Mouse (Mus musculus) thymus, postnatal 0 days (tissue): ENCODE results near the gene Lrrc40. TPM values are rescaled to one million over a fixed set of nuclear protein-coding genes. Genes with fewer than 3 reads are reported as not detected.

ENCODE experiments used
- DNase-seq: peaks from one replicate; pipeline ENCODE4 v3.0.0-alpha.2; 2015; ENCODE audit warnings: low spot score
- polyA plus RNA-seq: library from polyadenylated mRNA; unstranded; fragments of >200 nt; fragmentation: Nextera tagmentation; extraction: Ambion mirVana; gene quantifications from 2 replicates; pipeline ENCODE4 v1.2.1, GENCODE M21; 2015

Gene Lrrc40
- polyA plus RNA-seq = 43.1 and 46.3 TPM in 2 replicates

DNA sequence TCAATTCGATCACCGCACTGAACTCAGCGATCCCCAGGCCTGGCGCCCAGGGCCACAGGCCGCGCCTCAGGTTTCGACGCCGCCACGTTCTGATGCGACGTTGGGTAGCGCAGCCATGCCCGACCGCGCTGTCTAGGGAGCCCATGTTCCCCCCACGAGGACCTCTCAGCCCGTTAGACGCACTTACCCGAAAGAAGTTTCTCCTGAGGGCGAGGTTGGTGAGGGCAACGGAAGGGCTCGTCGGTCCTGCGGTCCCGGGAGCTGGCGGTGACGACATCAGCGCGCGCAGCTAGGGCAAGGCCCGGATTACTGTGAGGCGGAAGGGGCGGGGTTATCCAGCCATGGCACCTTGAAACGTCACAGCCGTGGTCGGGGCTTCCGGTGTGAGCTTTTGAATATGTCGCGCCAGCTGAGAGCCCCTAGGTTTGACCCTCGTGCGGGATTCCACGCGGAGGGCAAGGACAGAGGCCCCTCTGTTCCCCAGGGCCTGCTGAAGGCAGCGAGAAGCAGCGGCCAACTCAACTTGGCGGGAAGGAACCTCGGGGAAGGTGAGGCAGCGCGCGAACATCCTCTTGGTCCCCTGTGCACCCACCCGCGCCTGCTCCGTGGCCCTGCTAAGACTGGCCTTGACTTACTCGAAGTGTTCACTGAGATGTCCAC is at the start of gene Lrrc40, which contains the start of gene Srsf11:
Gene Lrrc40, plus strand, starts transcription at position 334 of the 660 bp plus-strand sequence.
Gene Srsf11, minus strand, starts transcription at position 311 of the 660 bp plus-strand sequence.
- peak; percentile 96 for DNase-seq

GRCm38 (mm10) chr3:157993322-157993721 is 43.1 kb upstream of the Lrrc40 start:
- DNase-seq = no peak

GRCm38 (mm10) chr3:157995726-157996125 is 40.7 kb upstream of the Lrrc40 start:
- DNase-seq = no peak

DNA sequence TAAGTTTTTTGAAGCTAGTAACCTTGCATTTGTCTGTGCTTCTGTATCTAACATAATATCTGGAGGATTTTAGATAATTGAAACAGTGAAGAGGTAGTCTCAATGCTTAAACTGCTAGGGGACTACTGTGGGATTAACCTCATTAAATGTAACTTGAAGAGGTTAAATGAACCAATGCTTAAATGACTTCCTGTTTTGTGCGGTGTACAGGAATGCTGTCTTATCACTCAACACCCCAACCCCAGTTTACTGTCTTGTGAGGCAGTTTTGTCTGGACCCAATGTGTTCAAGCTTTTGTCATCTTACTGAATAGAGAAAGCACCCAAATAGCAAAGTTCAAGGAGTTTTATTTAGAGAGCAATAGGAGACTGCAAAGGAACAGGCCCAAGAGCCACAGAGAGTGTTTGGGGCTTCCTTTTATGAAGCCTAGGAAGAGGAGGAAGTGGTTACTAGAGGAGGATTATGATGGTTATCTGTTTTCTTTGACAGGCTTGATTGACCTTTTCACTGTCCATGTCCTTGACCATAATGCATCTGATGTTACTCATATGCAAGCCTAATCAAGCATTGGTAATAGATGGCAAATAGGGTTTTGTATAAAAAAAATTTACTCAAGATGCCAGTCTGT is 37.6 kb upstream of the Lrrc40 start:
- DNase-seq = no peak

DNA sequence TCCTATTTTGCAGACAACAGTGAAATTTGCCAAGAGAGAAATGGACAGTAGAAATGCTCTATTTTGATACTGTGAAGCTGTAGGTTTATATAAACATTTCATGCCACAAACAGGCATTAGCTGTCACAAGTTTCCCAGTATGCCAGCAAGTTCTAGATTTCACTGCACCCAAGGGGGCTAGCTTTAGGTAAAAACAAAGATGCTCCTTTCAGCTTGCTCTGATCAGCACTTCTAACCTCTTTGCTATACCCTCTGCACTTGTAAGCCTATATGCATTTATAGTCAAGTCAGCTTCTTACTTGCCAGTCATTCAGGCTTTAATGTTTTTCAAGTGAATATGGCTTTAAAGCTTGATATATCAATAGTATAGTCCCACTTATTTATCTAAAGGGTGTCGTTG is 27.8 kb upstream of the Lrrc40 start:
- DNase-seq = no peak

GRCm38 (mm10) chr3:158009762-158010320 is 26.6 kb upstream of the Lrrc40 start:
- no peak for DNase-seq

- peak; percentile 89 for DNase-seq
Observed at GRCm38 (mm10) chr3:158031371-158031925, 5.0 kb upstream of the Lrrc40 start.

GRCm38 (mm10) chr3:158032106-158032505 is 4.4 kb upstream of the Lrrc40 start:
- peak; percentile 5 for DNase-seq

- DNase-seq = no peak
Observed at GRCm38 (mm10) chr3:158035866-158036265, 596 bp upstream of the Lrrc40 start.

DNA sequence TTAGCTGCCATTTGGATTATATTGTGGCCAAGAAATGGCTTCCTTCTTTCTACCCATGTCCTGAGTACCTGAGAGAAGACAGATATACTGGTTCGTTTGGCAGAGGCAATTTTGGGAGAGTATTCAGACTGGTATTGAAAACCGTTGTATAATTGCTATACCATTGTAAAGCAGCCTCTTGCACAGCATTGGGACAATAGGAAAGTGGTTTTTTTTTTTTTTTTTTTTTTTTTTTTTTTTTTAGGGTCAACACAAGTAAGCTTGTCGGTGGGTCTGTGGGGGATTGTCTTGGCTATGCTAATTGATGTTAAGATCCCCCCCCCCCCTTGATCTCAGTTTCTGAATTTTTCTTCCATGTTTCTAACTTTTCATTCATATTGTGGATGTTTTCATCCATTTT is 1.6 kb downstream of the Lrrc40 start:
- no peak for DNase-seq

DNA sequence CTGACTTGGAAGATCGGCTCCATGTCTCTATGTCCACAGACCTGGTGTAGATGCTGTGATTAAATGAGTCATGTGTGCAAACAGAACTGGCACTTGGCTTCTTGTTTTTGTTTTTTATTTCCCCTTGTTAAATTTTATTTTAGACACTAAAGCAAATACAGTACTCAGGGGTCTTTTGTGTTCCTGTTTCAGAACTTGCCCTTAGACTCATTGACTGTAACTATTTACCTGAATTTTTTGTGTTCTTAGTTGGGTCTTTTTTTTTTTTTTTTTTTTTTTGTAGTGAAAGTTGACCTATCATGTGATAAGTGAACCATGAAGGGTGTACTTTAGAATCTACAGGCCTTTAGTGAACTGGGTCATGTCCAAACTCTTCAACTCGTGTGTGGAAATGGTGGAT is 4.3 kb downstream of the Lrrc40 start:
- no peak for DNase-seq

DNA sequence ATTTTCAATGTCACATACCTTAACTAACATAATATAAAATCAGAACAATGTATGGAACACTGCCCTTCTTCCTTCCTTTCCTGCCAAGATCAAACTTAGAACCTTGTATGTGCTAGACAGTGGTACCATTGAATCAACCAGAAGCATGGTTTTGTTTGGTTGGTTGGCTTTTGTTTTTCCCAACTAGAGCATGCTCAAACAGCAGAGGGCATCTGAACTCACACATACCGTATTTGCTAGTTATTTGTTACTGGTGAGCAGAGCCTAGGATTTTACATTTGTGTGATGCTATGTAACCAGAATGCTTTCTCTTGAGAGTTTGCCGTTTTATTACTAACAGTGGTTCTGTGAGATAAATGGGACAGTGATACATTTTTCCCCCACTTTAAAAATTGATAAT is 13.0 kb downstream of the Lrrc40 start:
- DNase-seq = no peak

GRCm38 (mm10) chr3:158060621-158061291 is 24.3 kb downstream of the Lrrc40 start:
- DNase-seq = no peak

DNA sequence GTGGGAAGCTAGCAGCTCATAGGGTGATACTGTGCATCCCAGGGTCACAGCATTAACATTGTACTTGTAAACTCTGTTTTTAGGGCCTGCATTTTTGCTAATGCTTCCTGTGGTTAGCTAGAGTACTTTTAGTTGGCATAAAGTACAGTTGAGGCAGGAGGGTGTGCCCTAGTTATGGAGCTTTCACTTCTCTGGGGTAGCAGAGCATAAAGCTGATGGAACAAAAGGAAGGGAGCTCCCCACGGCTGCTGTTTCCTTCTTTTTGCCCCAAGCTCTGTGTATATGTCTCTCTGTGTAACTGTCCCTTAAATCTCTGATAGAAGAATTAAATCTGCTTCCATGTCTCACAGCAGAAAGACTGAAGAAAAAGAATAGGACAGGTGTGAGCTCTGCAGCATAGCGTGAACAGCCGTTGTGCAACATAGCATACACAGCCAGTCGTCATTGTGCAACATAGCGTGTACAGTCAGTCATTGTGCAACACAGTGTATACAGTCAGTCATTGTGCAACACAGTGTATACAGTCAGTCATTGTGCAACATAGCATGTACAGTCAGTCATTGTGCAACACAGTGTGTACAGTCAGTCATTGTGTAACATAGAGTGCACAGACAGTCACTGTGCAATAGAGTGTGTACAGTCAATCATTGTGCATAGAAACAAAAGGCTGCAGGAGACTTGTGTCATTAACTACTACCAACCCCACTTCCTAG is 25.5 kb downstream of the Lrrc40 start:
- DNase-seq = no peak

- DNase-seq = no peak
Observed at GRCm38 (mm10) chr3:158065256-158065655, 28.8 kb downstream of the Lrrc40 start.

DNA sequence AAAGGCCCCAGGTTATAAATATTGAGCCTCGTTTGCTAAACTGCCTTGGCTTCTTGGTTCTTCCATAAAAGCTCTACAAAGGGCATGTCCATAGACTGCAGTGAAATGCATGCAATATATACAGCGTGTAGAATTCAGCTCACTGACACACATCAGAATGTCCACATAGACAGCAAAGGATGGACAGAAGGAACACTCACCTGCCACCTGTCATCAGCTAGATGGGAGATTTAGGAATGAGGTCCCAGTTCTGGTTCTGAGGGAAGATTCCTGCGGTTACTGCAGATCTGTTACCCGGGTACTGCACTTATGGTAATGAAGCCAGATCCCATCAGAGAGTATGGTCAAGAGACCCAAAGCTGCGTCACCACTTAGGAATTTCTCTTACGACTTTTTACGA is 31.5 kb downstream of the Lrrc40 start:
- DNase-seq = no peak

DNA sequence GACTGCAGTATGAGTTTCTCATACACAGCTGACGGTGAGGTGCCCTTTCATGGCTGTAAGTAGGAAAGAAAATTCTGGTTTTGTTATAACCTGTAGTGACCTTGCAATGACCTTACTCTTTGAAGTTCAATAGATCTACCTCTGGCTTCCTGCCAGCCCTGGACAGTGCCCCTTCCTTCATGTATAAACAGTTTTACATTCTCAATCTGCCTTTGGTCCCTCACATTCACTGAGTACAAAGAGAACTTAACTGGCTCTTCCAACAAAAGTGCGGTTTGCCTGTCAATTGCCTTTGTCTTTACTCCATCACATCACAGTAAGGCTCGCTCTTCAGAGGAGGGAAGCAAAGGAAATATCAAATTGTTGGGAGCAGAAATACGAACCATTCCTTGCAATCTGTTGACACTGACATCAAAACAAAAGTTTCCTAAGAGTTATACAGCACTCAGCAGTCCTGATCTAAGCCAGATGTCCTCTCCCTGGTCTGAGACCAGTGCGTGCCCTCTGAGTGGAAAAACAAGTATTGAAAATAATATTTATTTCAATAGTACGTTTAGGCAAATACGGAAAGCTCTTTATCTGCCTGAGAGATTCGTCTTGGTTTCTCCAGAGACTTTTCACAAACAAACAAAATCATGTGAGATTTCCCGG is 32.3 kb downstream of the Lrrc40 start:
- DNase-seq = no peak

GRCm38 (mm10) chr3:158075004-158075403 is 38.5 kb downstream of the Lrrc40 start:
- DNase-seq = no peak

GRCm38 (mm10) chr3:158076685-158077379 is 40.4 kb downstream of the Lrrc40 start:
- peak; percentile 24 for DNase-seq

DNA sequence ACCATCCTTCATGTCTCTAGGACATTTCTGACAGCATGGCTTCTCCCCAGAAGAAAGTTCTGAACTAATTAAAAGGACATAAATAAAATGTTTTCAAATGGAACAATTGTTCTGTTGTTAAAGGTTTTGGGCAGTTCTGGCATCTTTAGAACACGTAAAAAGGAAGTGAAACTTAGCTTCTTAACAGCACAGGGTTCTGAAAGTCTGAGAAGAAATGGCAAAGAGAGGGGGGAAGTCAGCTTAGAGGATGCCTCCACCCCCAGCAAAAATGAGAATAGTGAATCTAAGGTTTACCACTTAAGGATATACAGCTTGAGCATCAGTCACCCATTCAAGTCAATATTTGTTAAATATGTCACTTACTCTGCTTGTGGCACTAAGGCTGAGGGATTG is 40.9 kb downstream of the Lrrc40 start:
- DNase-seq = no peak
